Mouse (Mus musculus) kidney, embryonic 14.5 days (tissue): ENCODE measurements around the gene Ppp2r1b. TPM values are rescaled to one million over a fixed set of nuclear protein-coding genes. Genes with fewer than 3 reads are reported as not detected.

Experiments
- ATAC-seq: fragments of 200-750 bp; cut with Nextera tagmentation; 2 replicates; pipeline ENCODE4 v1.8.0; 2017; ENCODE audit warnings: moderate number of reproducible peaks, mild to moderate bottlenecking, moderate TSS enrichment, moderate library complexity; ENCODE audit not compliant: low FRiP score, low TSS enrichment
- H3K27ac ChIP-seq: fragments of 300-500 bp; sonication (generic); 2 replicates; pipeline ENCODE4 v1.5.1; 2014; ENCODE audit warnings: low read depth, mild to moderate bottlenecking, low read length, moderate library complexity, mixed read lengths
- H3K27me3 ChIP-seq: fragments of 300-500 bp; sonication (generic); 2 replicates; pipeline ENCODE4 v1.6.1; 2014; ENCODE audit warnings: mild to moderate bottlenecking, low read length; ENCODE audit not compliant: control insufficient read depth, insufficient read depth
- H3K36me3 ChIP-seq: fragments of 300-500 bp; sonication (generic); 2 replicates; pipeline ENCODE4 v1.6.1; 2014; ENCODE audit warnings: low read length, mixed read lengths; ENCODE audit not compliant: control insufficient read depth, insufficient read depth
- H3K4me1 ChIP-seq: fragments of 300-500 bp; sonication (generic); 2 replicates; pipeline ENCODE4 v1.6.1; 2014; ENCODE audit warnings: low read length, mixed read lengths; ENCODE audit not compliant: control insufficient read depth, insufficient read depth
- H3K4me2 ChIP-seq: fragments of 300-500 bp; sonication (generic); replicated peaks from 2 replicates; pipeline ENCODE4 v1.6.1; 2014; ENCODE audit warnings: low read depth, mild to moderate bottlenecking, low read length
- H3K4me3 ChIP-seq: fragments of 300-500 bp; sonication (generic); 2 replicates; pipeline ENCODE4 v1.5.1; 2014; ENCODE audit warnings: mild to moderate bottlenecking, low read length
- H3K9ac ChIP-seq: fragments of 300-500 bp; sonication (generic); 2 replicates; pipeline ENCODE4 v1.6.1; 2014; ENCODE audit warnings: low read depth, mild to moderate bottlenecking, low read length, moderate library complexity
- H3K9me3 ChIP-seq: fragments of 300-500 bp; sonication (generic); 2 replicates; pipeline ENCODE4 v1.6.1; 2016; ENCODE audit warnings: low read length; ENCODE audit not compliant: control insufficient read depth
- WGBS: fragments of 180-500 bp; shearing (Covaris S2); extraction: QIAGEN DNeasy Blood & Tissue Kit; methylation state at CpG from one replicate; pipeline ENCODE4 v1.1.7; 2014; 5-methylcytosine and 5-hydroxymethylcytosine counted together
- polyA plus RNA-seq: library from polyadenylated mRNA; unstranded; fragments of >200 nt; fragmentation: Nextera tagmentation; extraction: Ambion mirVana; gene quantifications from 2 replicates; pipeline ENCODE4 v1.2.1, GENCODE M21; 2014

Gene Ppp2r1b
- polyA plus RNA-seq, 1 experiment from 2014 or later = 89.4 TPM

GRCm38 (mm10) chr9:50884741-50885599 lies 39.9 kb downstream of the Ppp2r1b start:
- H3K27me3 ChIP-seq = no peaks in the 10 kb centered on the region
- no peak overlapping the region for H3K4me3 ChIP-seq
- H3K4me2 ChIP-seq = no peak overlapping the region
- H3K36me3 ChIP-seq = peaks cover 29% of the 10 kb centered on the region
- 58% methylated on average over 10 of the region's 10 CpGs for WGBS
- H3K27ac ChIP-seq = peak overlapping the region; percentile 10; the same call in 1 of the 2 replicates
- ATAC-seq = peak; percentile 60
- peaks cover 9% of the 10 kb centered on the region; the same call in 1 of the 2 replicates for H3K4me1 ChIP-seq
- no peaks in the 10 kb centered on the region for H3K9me3 ChIP-seq
- no peak overlapping the region for H3K9ac ChIP-seq

DNA sequence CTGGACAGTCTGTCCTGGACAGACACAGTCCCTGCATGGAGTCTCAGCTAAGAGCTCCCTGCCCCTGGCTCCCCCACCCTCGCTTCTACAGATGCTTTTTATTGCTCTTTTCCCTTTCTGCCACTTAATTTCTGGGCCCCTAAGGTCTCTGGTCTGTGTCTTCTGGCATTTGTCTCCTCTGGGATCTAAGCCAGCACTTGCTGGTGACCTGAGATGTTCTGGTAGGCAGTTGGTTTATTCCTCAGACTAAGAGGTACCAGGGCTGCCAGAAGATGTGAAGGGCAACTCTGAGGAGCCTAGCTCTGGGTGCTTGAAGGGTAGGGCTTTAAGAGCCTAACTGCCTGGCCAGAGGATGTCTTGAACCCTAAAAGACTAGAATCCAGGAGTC lies 40.5 kb downstream of the Ppp2r1b start:
- Histone ChIP-seq H3K4me2 (no peak overlapping the region), H3K36me3 (peaks cover 23% of the 10 kb centered on the region), H3K4me3 (no peak overlapping the region), H3K9ac (no peak overlapping the region), H3K4me1 (peaks cover 9% of the 10 kb centered on the region; the same call in 1 of the 2 replicates), H3K27ac (no peak overlapping the region), H3K9me3 (no peaks in the 10 kb centered on the region), H3K27me3 (no peaks in the 10 kb centered on the region)
- 17% methylated on average over 1 of the region's 1 CpGs for WGBS
- ATAC-seq = no peak; the same call in 1 of the 2 replicates

DNA sequence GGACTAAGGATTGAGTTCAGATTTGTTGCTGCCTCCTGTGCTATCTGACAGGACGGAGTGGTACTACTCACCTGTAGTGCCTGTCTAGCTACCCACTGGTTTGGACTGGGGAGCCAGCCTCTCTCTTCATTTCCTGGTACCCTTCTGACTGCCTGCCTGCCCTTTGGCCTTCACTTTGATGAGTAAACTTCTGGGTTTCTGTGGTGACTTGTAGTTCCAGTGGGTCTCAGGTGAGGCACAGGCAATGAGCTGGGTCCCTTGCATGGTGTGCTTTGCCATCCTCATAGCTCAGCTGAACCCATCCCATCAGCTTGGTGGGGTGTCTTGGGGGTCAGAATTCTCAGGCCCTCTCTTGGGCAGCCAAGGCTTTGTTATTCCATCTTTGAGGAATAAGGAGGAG lies 41.8 kb downstream of the Ppp2r1b start:
- H3K36me3 ChIP-seq = peaks cover 18% of the 10 kb centered on the region; the same call in 1 of the 2 replicates
- no peak overlapping the region for H3K9ac ChIP-seq
- peaks cover 9% of the 10 kb centered on the region; the same call in 1 of the 2 replicates for H3K4me1 ChIP-seq
- H3K27ac ChIP-seq = no peak overlapping the region
- H3K9me3 ChIP-seq = no peaks in the 10 kb centered on the region
- 92% methylated on average over 1 of the region's 1 CpGs for WGBS
- H3K4me3 ChIP-seq = no peak overlapping the region
- ATAC-seq = no peak
- H3K27me3 ChIP-seq = no peaks in the 10 kb centered on the region
- no peak overlapping the region for H3K4me2 ChIP-seq

- H3K9me3 ChIP-seq = no peaks in the 10 kb centered on the region
- WGBS = 32% methylated on average over 4 of the region's 4 CpGs
- peaks cover 9% of the 10 kb centered on the region; the same call in 1 of the 2 replicates for H3K4me1 ChIP-seq
- no peak overlapping the region for H3K4me3 ChIP-seq
- H3K9ac ChIP-seq = no peak overlapping the region
- H3K36me3 ChIP-seq = peaks cover 14% of the 10 kb centered on the region; the same call in 1 of the 2 replicates
- no peak overlapping the region for H3K4me2 ChIP-seq
- H3K27ac ChIP-seq = no peak overlapping the region
- ATAC-seq = peak; percentile 26; the same call in 1 of the 2 replicates
- no peaks in the 10 kb centered on the region for H3K27me3 ChIP-seq
These were observed 42.2 kb downstream of the Ppp2r1b start for GRCm38 (mm10) chr9:50887351-50887750.

- H3K9ac ChIP-seq = no peak overlapping the region
- H3K36me3 ChIP-seq = peaks cover 9% of the 10 kb centered on the region; the same call in 1 of the 2 replicates
- no peak overlapping the region for H3K4me3 ChIP-seq
- H3K9me3 ChIP-seq = no peaks in the 10 kb centered on the region
- H3K27me3 ChIP-seq = no peaks in the 10 kb centered on the region
- WGBS = 57% methylated on average over 6 of the region's 6 CpGs
- H3K4me1 ChIP-seq = peaks cover 9% of the 10 kb centered on the region; the same call in 1 of the 2 replicates
- H3K4me2 ChIP-seq = no peak overlapping the region
- no peak overlapping the region for H3K27ac ChIP-seq
- no peak for ATAC-seq
These were observed 44.1 kb downstream of the Ppp2r1b start for GRCm38 (mm10) chr9:50889211-50889610.

- WGBS = 76% methylated on average over 4 of the region's 4 CpGs
- no peak for ATAC-seq
- Histone ChIP-seq H3K9me3 (no peaks in the 10 kb centered on the region), H3K4me1 (peaks cover 9% of the 10 kb centered on the region; the same call in 1 of the 2 replicates), H3K27ac (no peak overlapping the region), H3K36me3 (peaks cover 12% of the 10 kb centered on the region; the same call in 1 of the 2 replicates), H3K4me2 (no peak overlapping the region), H3K27me3 (no peaks in the 10 kb centered on the region), H3K9ac (no peak overlapping the region), H3K4me3 (no peak overlapping the region)
These were observed 44.9 kb downstream of the Ppp2r1b start for GRCm38 (mm10) chr9:50889964-50890363.

DNA sequence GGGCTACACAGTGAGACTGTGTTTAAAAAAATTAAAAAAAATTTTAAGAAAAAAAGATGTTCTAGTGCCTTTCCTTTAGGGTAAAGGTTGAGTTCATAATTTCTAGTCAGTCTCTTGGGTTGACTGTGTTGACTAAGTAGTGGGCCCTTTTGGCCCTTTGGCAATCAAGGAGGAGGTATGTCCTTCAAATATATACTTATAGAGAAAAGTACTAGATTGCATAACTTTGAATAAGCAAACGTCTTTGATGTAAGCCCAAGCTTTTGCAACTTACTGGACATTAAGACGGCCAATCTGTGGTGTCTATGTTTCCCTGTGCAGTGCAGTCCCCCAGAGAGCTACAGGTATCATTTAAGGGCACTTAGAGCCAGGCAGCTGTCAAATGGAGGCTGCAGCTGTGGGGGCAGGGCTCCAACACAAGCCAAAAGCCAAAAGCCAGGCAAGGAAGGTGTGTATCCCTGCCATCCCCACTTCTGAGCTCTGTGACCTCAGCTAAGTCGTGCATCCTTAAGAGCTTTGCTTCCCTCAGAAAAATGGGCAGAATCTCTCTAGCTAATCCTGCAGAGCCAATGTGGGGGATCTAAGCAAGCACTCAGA lies 45.5 kb downstream of the Ppp2r1b start:
- H3K9me3 ChIP-seq = no peaks in the 10 kb centered on the region
- H3K9ac ChIP-seq = no peak overlapping the region
- WGBS = 82% methylated on average over 3 of the region's 3 CpGs
- H3K4me2 ChIP-seq = no peak overlapping the region
- no peaks in the 10 kb centered on the region for H3K27me3 ChIP-seq
- no peak overlapping the region for H3K27ac ChIP-seq
- ATAC-seq = no peak
- H3K4me1 ChIP-seq = peaks cover 4% of the 10 kb centered on the region; the same call in 1 of the 2 replicates
- H3K4me3 ChIP-seq = no peak overlapping the region
- peaks cover 18% of the 10 kb centered on the region for H3K36me3 ChIP-seq

DNA sequence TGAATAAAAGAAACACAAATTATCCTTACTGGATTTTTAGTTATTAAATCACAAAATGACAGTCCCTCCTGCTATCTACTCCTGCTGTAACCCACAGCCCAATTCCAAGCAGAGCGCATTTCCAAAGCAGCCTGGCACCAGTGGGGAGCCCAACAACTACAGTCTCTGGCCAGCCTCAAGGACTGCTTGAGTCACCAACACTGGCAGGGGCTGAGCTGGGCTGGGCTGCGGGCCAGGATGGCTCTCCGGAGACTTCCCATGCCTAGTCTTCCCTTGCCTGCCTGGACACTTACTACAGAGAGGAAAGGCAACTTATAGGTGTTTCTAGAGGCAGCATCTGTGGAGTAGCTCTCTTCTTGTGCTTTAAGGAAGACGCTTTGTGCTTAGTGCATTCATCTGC lies 48.6 kb downstream of the Ppp2r1b start:
- WGBS = 88% methylated on average over 4 of the region's 4 CpGs
- ATAC-seq = no peak
- Histone ChIP-seq H3K27ac (no peak overlapping the region), H3K27me3 (no peaks in the 10 kb centered on the region), H3K4me1 (no peaks in the 10 kb centered on the region), H3K4me3 (no peak overlapping the region), H3K36me3 (peaks cover 39% of the 10 kb centered on the region), H3K9ac (no peak overlapping the region), H3K9me3 (no peaks in the 10 kb centered on the region), H3K4me2 (no peak overlapping the region)
